Mouse (Mus musculus) cerebellum, adult 11 months (tissue): Measurements from ENCODE around the gene Pcp4l1.

Source experiments
- DNase-seq: peaks from one replicate; pipeline ENCODE4 v3.0.0; 2022

Gene Pcp4l1

GRCm38 (mm10) chr1:171221281-171222193 lies 25.5 kb upstream of the Pcp4l1 start:
- DNase-seq = peak; percentile 46

- DNase-seq = peak; percentile 81
Measured at GRCm38 (mm10) chr1:171220871-171221270, 24.8 kb upstream of the Pcp4l1 start.

- DNase-seq = no peak
Measured at GRCm38 (mm10) chr1:171216241-171216955, 20.3 kb upstream of the Pcp4l1 start.

GRCm38 (mm10) chr1:171213801-171214496 lies 17.9 kb upstream of the Pcp4l1 start, which contains the start of gene Nr1i3:
TSS of gene Nr1i3 (plus strand) at chr1:171213970.
- DNase-seq = no peak

GRCm38 (mm10) chr1:171212854-171213253 lies 16.8 kb upstream of the Pcp4l1 start:
- DNase-seq = no peak

- DNase-seq = no peak
Measured at GRCm38 (mm10) chr1:171209409-171209808, 13.3 kb upstream of the Pcp4l1 start.

GRCm38 (mm10) chr1:171205704-171206493 lies 9.8 kb upstream of the Pcp4l1 start:
- DNase-seq = no peak

- DNase-seq = no peak
Measured at GRCm38 (mm10) chr1:171204249-171204644, 8.2 kb upstream of the Pcp4l1 start.

- DNase-seq = no peak
Measured at GRCm38 (mm10) chr1:171203471-171204248, 7.6 kb upstream of the Pcp4l1 start.

- no peak for DNase-seq
Measured at GRCm38 (mm10) chr1:171200769-171201168, 4.7 kb upstream of the Pcp4l1 start.

- no peak for DNase-seq
Measured at GRCm38 (mm10) chr1:171199532-171199931, 3.5 kb upstream of the Pcp4l1 start.

GRCm38 (mm10) chr1:171195046-171195822 lies 834 bp downstream of the Pcp4l1 start:
- DNase-seq = no peak

- no peak for DNase-seq
Measured at GRCm38 (mm10) chr1:171193911-171194830, 1.9 kb downstream of the Pcp4l1 start.

GRCm38 (mm10) chr1:171193093-171193840 lies 2.8 kb downstream of the Pcp4l1 start:
- no peak for DNase-seq

- no peak for DNase-seq
Measured at GRCm38 (mm10) chr1:171192283-171192682, 3.8 kb downstream of the Pcp4l1 start.

GRCm38 (mm10) chr1:171190832-171191231 lies 5.2 kb downstream of the Pcp4l1 start:
- DNase-seq = no peak

GRCm38 (mm10) chr1:171189476-171190114 lies 6.5 kb downstream of the Pcp4l1 start:
- DNase-seq = no peak

GRCm38 (mm10) chr1:171189046-171189445 lies 7.0 kb downstream of the Pcp4l1 start:
- no peak for DNase-seq
